Mouse (Mus musculus): ENCODE measurements around the gene Terb2. TPM values are rescaled to one million over a fixed set of nuclear protein-coding genes. Genes with fewer than 3 reads are reported as not detected.
A peak's percentile ranks its signal among the peaks of the same experiment; 100 is the strongest.

Gene Terb2
- polyA plus RNA-seq, 1 experiment from 2014 or later = not detected

- H3K9ac ChIP-seq = no peak overlapping the region
- H3K4me1 ChIP-seq (replicated peaks) = no peaks in the 10 kb centered on the region
- H3K27ac ChIP-seq (replicated peaks) = no peak overlapping the region
- no peaks in the 10 kb centered on the region for H3K36me3 ChIP-seq
- no peak overlapping the region for H3K4me3 ChIP-seq
- ATAC-seq (ENCODE audit: low read depth) = no peak
- H3K9me3 ChIP-seq = no peaks in the 10 kb centered on the region
- no peaks in the 10 kb centered on the region for H3K27me3 ChIP-seq
- H3K4me2 ChIP-seq = no peak overlapping the region
- 72% methylated on average over 2 of the region's 2 CpGs for WGBS
Measured at GRCm38 (mm10) chr2:122218234-122218633, 32.2 kb downstream of the Terb2 start.

GRCm38 (mm10) chr2:122221378-122221777, 35.3 kb downstream of the Terb2 start:
- no peak overlapping the region for H3K4me2 ChIP-seq
- no peaks in the 10 kb centered on the region for H3K9me3 ChIP-seq
- H3K4me3 ChIP-seq = no peak overlapping the region
- 85% methylated on average over 4 of the region's 4 CpGs for WGBS
- no peaks in the 10 kb centered on the region for H3K36me3 ChIP-seq
- H3K4me1 ChIP-seq (replicated peaks) = no peaks in the 10 kb centered on the region
- H3K9ac ChIP-seq = no peak overlapping the region
- H3K27me3 ChIP-seq = no peaks in the 10 kb centered on the region
- H3K27ac ChIP-seq (replicated peaks) = no peak overlapping the region
- no peak for ATAC-seq (ENCODE audit: low read depth)

GRCm38 (mm10) chr2:122221798-122222197, 35.7 kb downstream of the Terb2 start:
- H3K4me2 ChIP-seq = no peak overlapping the region
- H3K4me1 ChIP-seq (replicated peaks) = no peaks in the 10 kb centered on the region
- no peak overlapping the region for H3K4me3 ChIP-seq
- no peaks in the 10 kb centered on the region for H3K9me3 ChIP-seq
- ATAC-seq (ENCODE audit: low read depth) = no peak
- H3K27ac ChIP-seq (replicated peaks) = no peak overlapping the region
- H3K36me3 ChIP-seq = no peaks in the 10 kb centered on the region
- no peak overlapping the region for H3K9ac ChIP-seq
- 40% methylated on average over 5 of the region's 5 CpGs for WGBS
- no peaks in the 10 kb centered on the region for H3K27me3 ChIP-seq

- Histone ChIP-seq H3K9me3 (no peaks in the 10 kb centered on the region), H3K4me3 (no peak overlapping the region), H3K27ac (replicated peaks) (no peak overlapping the region), H3K4me2 (no peak overlapping the region), H3K9ac (no peak overlapping the region), H3K36me3 (no peaks in the 10 kb centered on the region), H3K27me3 (no peaks in the 10 kb centered on the region), H3K4me1 (replicated peaks) (no peaks in the 10 kb centered on the region)
- WGBS = 89% methylated on average over 5 of the region's 5 CpGs
- no peak for ATAC-seq (ENCODE audit: low read depth)
Measured at GRCm38 (mm10) chr2:122222272-122222671, 36.2 kb downstream of the Terb2 start.

- no peak overlapping the region for H3K27ac ChIP-seq (replicated peaks)
- no peak overlapping the region for H3K4me2 ChIP-seq
- no peak overlapping the region for H3K4me3 ChIP-seq
- H3K4me1 ChIP-seq (replicated peaks) = no peaks in the 10 kb centered on the region
- no peak for ATAC-seq (ENCODE audit: low read depth)
- no peaks in the 10 kb centered on the region for H3K27me3 ChIP-seq
- no peaks in the 10 kb centered on the region for H3K9me3 ChIP-seq
- H3K36me3 ChIP-seq = no peaks in the 10 kb centered on the region
- H3K9ac ChIP-seq = no peak overlapping the region
Measured at GRCm38 (mm10) chr2:122223654-122224053, 37.6 kb downstream of the Terb2 start.

- Histone ChIP-seq H3K9ac (no peak overlapping the region), H3K36me3 (no peaks in the 10 kb centered on the region), H3K27ac (replicated peaks) (no peak overlapping the region), H3K4me1 (replicated peaks) (peaks cover 8% of the 10 kb centered on the region; the same call in 1 of the 2 replicates), H3K27me3 (no peaks in the 10 kb centered on the region), H3K4me2 (no peak overlapping the region), H3K9me3 (no peaks in the 10 kb centered on the region), H3K4me3 (no peak overlapping the region)
- WGBS = 89% methylated on average over 6 of the region's 6 CpGs
- no peak for ATAC-seq (ENCODE audit: low read depth)
Measured at GRCm38 (mm10) chr2:122230395-122230794, 44.3 kb downstream of the Terb2 start.

- no peak overlapping the region for H3K4me2 ChIP-seq
- no peak for ATAC-seq (ENCODE audit: low read depth)
- H3K36me3 ChIP-seq = no peaks in the 10 kb centered on the region
- H3K9ac ChIP-seq = no peak overlapping the region
- WGBS = 68% methylated on average over 9 of the region's 9 CpGs
- no peak overlapping the region for H3K27ac ChIP-seq (replicated peaks)
- peaks cover 11% of the 10 kb centered on the region; the same call in 1 of the 2 replicates for H3K4me1 ChIP-seq (replicated peaks)
- H3K9me3 ChIP-seq = no peaks in the 10 kb centered on the region
- no peaks in the 10 kb centered on the region for H3K27me3 ChIP-seq
- no peak overlapping the region for H3K4me3 ChIP-seq
Measured at GRCm38 (mm10) chr2:122231616-122232015, 45.5 kb downstream of the Terb2 start.

- Histone ChIP-seq H3K4me3 (no peak overlapping the region), H3K4me1 (replicated peaks) (peaks cover 11% of the 10 kb centered on the region; the same call in 1 of the 2 replicates), H3K27ac (replicated peaks) (no peak overlapping the region), H3K27me3 (no peaks in the 10 kb centered on the region), H3K36me3 (no peaks in the 10 kb centered on the region), H3K4me2 (peak overlapping the region; percentile 73), H3K9me3 (no peaks in the 10 kb centered on the region), H3K9ac (no peak overlapping the region)
- ATAC-seq (ENCODE audit: low read depth) = no peak
- 58% methylated on average over 5 of the region's 5 CpGs for WGBS
Measured at GRCm38 (mm10) chr2:122233341-122233740, 47.3 kb downstream of the Terb2 start.

- H3K27ac ChIP-seq (replicated peaks) = peak overlapping the region; percentile 76
- ATAC-seq (ENCODE audit: low read depth) = peak; percentile 64
- 5% methylated on average over 26 of the region's 26 CpGs for WGBS
Measured at GRCm38 (mm10) chr2:122233759-122234557, 47.9 kb downstream of the Terb2 start.

GRCm38 (mm10) chr2:122234611-122235288, 48.7 kb downstream of the Terb2 start, which contains the start of gene Sord:
Gene Sord, plus strand, starts transcription at chr2:122234749.
- no peaks in the 10 kb centered on the region for H3K9me3 ChIP-seq
- no peaks in the 10 kb centered on the region for H3K27me3 ChIP-seq
- peak within 1 kb of the TSS; percentile 76 for H3K27ac ChIP-seq (replicated peaks)
- peak within 1 kb of the TSS; percentile 58 for H3K4me3 ChIP-seq
- H3K9ac ChIP-seq = peak within 1 kb of the TSS; percentile 70
- H3K36me3 ChIP-seq = no peaks in the 10 kb centered on the region
- WGBS = 1% methylated on average over 35 of the region's 35 CpGs
- peaks cover 11% of the 10 kb centered on the region; the same call in 1 of the 2 replicates for H3K4me1 ChIP-seq (replicated peaks)
- ATAC-seq (ENCODE audit: low read depth) = peak; percentile 96
- peak within 1 kb of the TSS; percentile 73 for H3K4me2 ChIP-seq

More at GRCm38 (mm10) chr2:122233759-122234557, 47.9 kb downstream of the Terb2 start:
- Histone ChIP-seq H3K9ac (peak overlapping the region; percentile 70), H3K4me3 (peak overlapping the region; percentile 58), H3K36me3 (no peaks in the 10 kb centered on the region), H3K27me3 (no peaks in the 10 kb centered on the region), H3K4me1 (replicated peaks) (peaks cover 11% of the 10 kb centered on the region; the same call in 1 of the 2 replicates), H3K9me3 (no peaks in the 10 kb centered on the region), H3K4me2 (peak overlapping the region; percentile 73)

GRCm38 (mm10) chr2:122235425-122235824, 49.4 kb downstream of the Terb2 start:
- H3K27me3 ChIP-seq = no peaks in the 10 kb centered on the region
- no peak for ATAC-seq (ENCODE audit: low read depth)

GRCm38 (mm10) chr2:122236321-122236720, 50.2 kb downstream of the Terb2 start:
- Histone ChIP-seq H3K9ac (no peak overlapping the region), H3K4me2 (no peak overlapping the region), H3K4me3 (no peak overlapping the region), H3K36me3 (no peaks in the 10 kb centered on the region), H3K9me3 (no peaks in the 10 kb centered on the region), H3K27ac (replicated peaks) (no peak overlapping the region), H3K4me1 (replicated peaks) (peaks cover 11% of the 10 kb centered on the region; the same call in 1 of the 2 replicates), H3K27me3 (no peaks in the 10 kb centered on the region)
- ATAC-seq (ENCODE audit: low read depth) = no peak

More at GRCm38 (mm10) chr2:122235425-122235824, 49.4 kb downstream of the Terb2 start:
- 88% methylated on average over 2 of the region's 2 CpGs for WGBS
- Histone ChIP-seq H3K27ac (replicated peaks) (no peak overlapping the region), H3K9ac (no peak overlapping the region), H3K4me3 (peak overlapping the region; percentile 58), H3K36me3 (no peaks in the 10 kb centered on the region), H3K9me3 (no peaks in the 10 kb centered on the region), H3K4me2 (peak overlapping the region; percentile 73), H3K4me1 (replicated peaks) (peaks cover 11% of the 10 kb centered on the region; the same call in 1 of the 2 replicates)

Measured in neural tube, embryonic 13.5 days (tissue).